Mouse (Mus musculus) heart, postnatal 10 days (tissue): ENCODE data around the gene Ifng. TPM values are rescaled to one million over a fixed set of nuclear protein-coding genes. Genes with fewer than 3 reads are reported as not detected.

Experiments
- DNase-seq, 2 experiments: peaks; one replicate each; pipeline ENCODE4 v3.0.0; 2021
- intact Hi-C: fragments of 180-260 bp; cut with DNase I; formaldehyde crosslinking; loops from one replicate; pipeline ENCODE4 v1.15.1; 2025
- total RNA-seq, 2 experiments: library from RNA; stranded (reverse); gene quantifications; 2 replicates each; pipeline ENCODE4 v1.2.3; 2021

The Ifng gene
- total RNA-seq, 2 experiments from 2014 or later: not detected

GRCm38 (mm10) chr10:118477297-118477696 lies 36.5 kb downstream of the Ifng start:
- intact Hi-C loops: no loop called here
- no peak for DNase-seq

DNA sequence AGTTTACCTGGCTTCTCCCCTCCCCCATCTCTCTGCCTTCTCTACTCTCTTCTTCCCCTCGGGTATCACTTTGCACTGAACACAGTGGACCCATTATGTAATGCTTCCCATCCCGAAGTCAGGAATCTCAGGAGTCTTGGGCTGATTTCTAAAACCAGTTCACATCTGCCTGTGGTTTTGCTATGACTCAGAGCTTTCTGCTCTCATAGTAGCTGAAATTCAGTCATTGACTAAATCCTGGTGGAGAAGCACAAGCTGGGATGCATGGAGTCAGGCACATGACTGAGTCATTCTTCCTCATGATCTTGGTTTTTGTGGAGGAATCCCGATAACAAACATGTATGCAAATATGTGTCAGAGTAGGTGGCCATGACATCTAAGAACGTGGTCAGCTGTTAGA lies 38.4 kb downstream of the Ifng start:
- DNase-seq: peak in 1 of 2 experiments; percentile 5
- intact Hi-C loops: no loop called here

DNA sequence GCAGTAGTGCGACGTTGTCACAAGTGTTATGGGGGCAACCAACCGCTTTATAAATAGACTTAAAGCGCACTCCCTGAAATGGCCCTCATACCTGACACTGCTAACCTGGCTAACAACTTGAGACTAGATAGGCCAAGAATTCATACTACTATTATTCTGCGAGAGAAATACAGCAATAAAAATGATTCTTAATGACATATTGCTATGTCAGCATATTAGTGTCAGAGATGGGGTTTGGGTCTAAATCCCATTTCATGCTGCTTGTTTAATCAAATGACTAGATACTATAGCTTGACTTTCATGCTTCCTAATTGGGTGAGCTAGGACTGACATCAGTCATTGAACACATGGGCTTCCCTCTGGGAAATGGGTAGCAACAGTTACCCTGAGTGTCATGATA lies 39.3 kb downstream of the Ifng start:
- DNase-seq: no peak
- intact Hi-C loops: no loop called here

- no peak for DNase-seq
- intact Hi-C loops: no loop called here
These were observed 39.9 kb downstream of the Ifng start for GRCm38 (mm10) chr10:118480793-118481192.

GRCm38 (mm10) chr10:118494109-118494508 lies 53.3 kb downstream of the Ifng start:
- DNase-seq: no peak
- intact Hi-C loops: no loop called here

GRCm38 (mm10) chr10:118495362-118495761 lies 54.5 kb downstream of the Ifng start:
- DNase-seq: no peak
- intact Hi-C loops: no loop called here

Other genes with a start within 250 kb of the Ifng start
- not detected for gene Il22, start 236.1 kb upstream of the Ifng start, total RNA-seq
- under 1 TPM; 0.65 to 0.67 TPM for gene Gm32717, start 200.3 kb upstream of the Ifng start, total RNA-seq
- gene Gm32802, start 182.4 kb upstream of the Ifng start, total RNA-seq: under 1 TPM; 0.65 to 0.67 TPM
- gene Iltifb, start 146.0 kb upstream of the Ifng start, total RNA-seq: not detected
- gene Gm9040, start 114.1 kb upstream of the Ifng start, total RNA-seq: not detected
- gene Gm9044, start 108.6 kb upstream of the Ifng start, total RNA-seq: not detected
- not detected for gene Gm9045, start 103.2 kb upstream of the Ifng start, total RNA-seq
- gene Gm9046, start 97.8 kb upstream of the Ifng start, total RNA-seq: not detected
- gene Gm9048, start 92.4 kb upstream of the Ifng start, total RNA-seq: not detected
- not detected for gene Gm9049, start 86.9 kb upstream of the Ifng start, total RNA-seq